Mouse (Mus musculus) liver (tissue): ENCODE results near the gene Olfr339.
"Not testable (repeated sequence)": the region's sequence is repeated elsewhere in the genome, so short reads cannot be mapped to it uniquely, and the experiment has no call there.

Experiments used
- DNase-seq: peaks from one replicate; pipeline ENCODE4 v3.0.0-alpha.2; 2020; ENCODE audit warnings: mixed read lengths

Gene Olfr339

DNA sequence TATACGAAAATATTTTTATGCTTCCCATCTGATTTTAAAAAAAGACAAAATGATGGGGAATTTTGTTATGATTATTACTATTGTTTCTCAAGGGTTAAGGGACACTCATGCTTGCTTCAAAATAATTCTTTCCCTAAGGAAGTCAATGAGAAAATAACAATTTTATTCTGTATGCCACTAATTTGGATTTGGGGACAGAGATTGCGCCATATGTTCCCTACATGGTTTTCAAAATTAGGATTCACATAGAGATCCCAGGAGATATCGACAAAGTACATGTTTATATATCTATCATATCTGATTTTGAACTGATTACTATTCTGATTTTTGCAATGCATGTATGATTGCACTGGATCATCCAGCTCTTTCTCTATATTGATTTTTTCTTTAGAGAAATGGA is at the start of gene Olfr339:
Gene Olfr339 (plus strand): TSS at position 301 of the 400 bp plus-strand sequence.
- no peak for DNase-seq

DNA sequence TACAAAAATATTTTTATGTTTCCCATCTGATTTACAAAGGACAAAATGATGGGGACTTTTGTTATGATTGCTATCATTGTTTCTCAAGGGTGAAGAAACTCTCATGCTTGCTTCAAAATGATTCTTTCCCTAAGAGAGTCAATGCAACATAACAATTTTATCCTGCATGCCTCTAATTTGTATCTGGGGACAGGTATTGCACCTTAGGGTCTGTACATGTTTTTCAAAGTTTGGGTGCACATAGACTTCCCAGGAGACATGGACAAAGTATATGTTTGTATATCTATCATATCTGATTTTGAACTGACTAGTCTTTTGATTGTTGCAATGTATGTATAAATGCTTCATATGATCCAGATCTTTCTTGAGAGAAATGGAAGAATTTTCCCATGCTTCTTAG is 45.5 kb upstream of the Olfr339 start, which contains the start of gene Olfr338:
Gene Olfr338 (plus strand): TSS at position 301 of the 400 bp plus-strand sequence.
- no peak for DNase-seq

GRCm38 (mm10) chr2:36415174-36415573 is 3.6 kb upstream of the Olfr339 start:
- DNase-seq = not testable (repeated sequence)

GRCm38 (mm10) chr2:36415591-36415990 is 3.2 kb upstream of the Olfr339 start:
- DNase-seq = not testable (repeated sequence)

DNA sequence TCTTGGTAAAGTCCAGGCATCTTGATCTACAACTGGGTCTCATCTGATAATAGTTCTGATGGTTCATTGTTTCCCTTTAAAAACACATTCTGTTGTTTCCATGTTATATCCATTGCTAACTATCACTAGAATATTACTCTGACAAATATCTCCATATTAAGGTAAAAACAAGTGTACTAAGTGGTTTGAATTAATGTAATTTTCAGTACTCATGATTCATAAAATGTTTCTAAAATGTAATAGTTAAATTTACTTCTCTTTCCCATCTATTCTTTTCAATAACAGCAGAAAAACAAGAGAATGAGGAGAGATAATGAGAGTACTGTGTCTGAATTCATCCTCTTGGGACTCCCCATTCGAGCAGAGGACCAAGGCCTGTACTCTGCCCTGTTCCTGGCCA is 33.5 kb downstream of the Olfr339 start, which contains the start of gene Olfr340:
Gene Olfr340 (plus strand): TSS at position 301 of the 400 bp plus-strand sequence.
- no peak for DNase-seq

DNA sequence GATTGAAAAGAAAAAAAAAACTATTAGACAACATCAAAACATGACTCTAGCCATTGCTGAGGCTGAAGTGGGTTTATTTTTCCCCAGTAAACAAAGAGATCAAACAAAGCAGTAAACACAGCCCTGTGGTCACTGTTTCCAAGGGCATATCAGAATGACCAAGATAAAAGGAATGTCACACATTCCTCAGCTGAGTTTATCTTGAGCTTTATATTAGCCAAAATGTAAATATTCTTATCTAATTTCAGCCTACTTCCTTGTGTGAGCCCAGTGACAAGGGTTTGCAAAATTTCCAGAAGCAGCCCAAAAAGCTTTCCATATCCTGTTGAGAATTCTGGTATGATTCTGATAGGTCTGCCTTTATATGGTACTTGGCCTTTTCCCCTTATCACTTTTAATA is 54.9 kb downstream of the Olfr339 start:
- DNase-seq = no peak
